Mouse (Mus musculus) lung, postnatal 0 days (tissue): Measurements from ENCODE around the gene Cops7a. TPM values are rescaled to one million over a fixed set of nuclear protein-coding genes. Genes with fewer than 3 reads are reported as not detected.

Source experiments
- ATAC-seq: fragments of 200-750 bp; cut with Nextera tagmentation; 2 replicates; pipeline ENCODE4 v1.8.0; 2017; ENCODE audit warnings: moderate library complexity
- DNase-seq: peaks from one replicate; pipeline ENCODE4 v3.0.0-alpha.2; 2016; ENCODE audit warnings: low spot score
- H3K27ac ChIP-seq: fragments of 300-500 bp; sonication (generic); 2 replicates; pipeline ENCODE4 v1.5.1; 2014; ENCODE audit warnings: antibody characterized with exemption, mild to moderate bottlenecking, low read length, mixed read lengths
- H3K27me3 ChIP-seq: fragments of 300-500 bp; sonication (generic); replicated peaks from 2 replicates; pipeline ENCODE4 v1.6.1; 2014; ENCODE audit warnings: low read length, mixed read lengths; ENCODE audit not compliant: insufficient read depth
- H3K36me3 ChIP-seq: fragments of 300-500 bp; sonication (generic); 2 replicates; pipeline ENCODE4 v1.6.1; 2014; ENCODE audit warnings: low read length, mixed read lengths; ENCODE audit not compliant: insufficient read depth
- H3K4me1 ChIP-seq: fragments of 300-500 bp; sonication (generic); 2 replicates; pipeline ENCODE4 v1.6.1; 2014; ENCODE audit warnings: antibody characterized with exemption, low read depth, low read length, mixed read lengths; ENCODE audit not compliant: insufficient read depth
- H3K4me2 ChIP-seq: fragments of 300-500 bp; sonication (generic); replicated peaks from 2 replicates; pipeline ENCODE4 v1.6.1; 2014; ENCODE audit warnings: low read depth, mild to moderate bottlenecking, low read length, moderate library complexity, mixed read lengths
- H3K4me3 ChIP-seq: fragments of 300-500 bp; sonication (generic); 2 replicates; pipeline ENCODE4 v1.5.1; 2014; ENCODE audit warnings: low read depth, low read length
- H3K9ac ChIP-seq: fragments of 300-500 bp; sonication (generic); replicated peaks from 2 replicates; pipeline ENCODE4 v1.6.1; 2014; ENCODE audit warnings: low read depth, mild to moderate bottlenecking
- H3K9me3 ChIP-seq: fragments of 300-500 bp; sonication (generic); 2 replicates; pipeline ENCODE4 v1.6.1; 2016; ENCODE audit warnings: low read length, mixed read lengths
- CTCF ChIP-seq: IDR thresholded peaks from 2 replicates; pipeline ENCODE4 v1.5.1; 2016; ENCODE audit warnings: antibody characterized with exemption, mild to moderate bottlenecking
- EP300 ChIP-seq: IDR thresholded peaks from 2 replicates; pipeline ENCODE4 v1.6.1; 2016; ENCODE audit warnings: antibody characterized with exemption, mild to moderate bottlenecking, control low read depth
- WGBS: fragments of 180-500 bp; shearing (Covaris S2); extraction: QIAGEN DNeasy Blood & Tissue Kit; methylation state at CpG from one replicate; pipeline ENCODE4 v1.1.7; 2014; 5-methylcytosine and 5-hydroxymethylcytosine counted together
- polyA plus RNA-seq: library from polyadenylated mRNA; unstranded; fragments of >200 nt; fragmentation: Nextera tagmentation; extraction: Ambion mirVana; gene quantifications from 2 replicates; pipeline ENCODE4 v1.2.1, GENCODE M21; 2015

Cops7a gene
- polyA plus RNA-seq, 1 experiment from 2014 or later = 118 TPM

DNA sequence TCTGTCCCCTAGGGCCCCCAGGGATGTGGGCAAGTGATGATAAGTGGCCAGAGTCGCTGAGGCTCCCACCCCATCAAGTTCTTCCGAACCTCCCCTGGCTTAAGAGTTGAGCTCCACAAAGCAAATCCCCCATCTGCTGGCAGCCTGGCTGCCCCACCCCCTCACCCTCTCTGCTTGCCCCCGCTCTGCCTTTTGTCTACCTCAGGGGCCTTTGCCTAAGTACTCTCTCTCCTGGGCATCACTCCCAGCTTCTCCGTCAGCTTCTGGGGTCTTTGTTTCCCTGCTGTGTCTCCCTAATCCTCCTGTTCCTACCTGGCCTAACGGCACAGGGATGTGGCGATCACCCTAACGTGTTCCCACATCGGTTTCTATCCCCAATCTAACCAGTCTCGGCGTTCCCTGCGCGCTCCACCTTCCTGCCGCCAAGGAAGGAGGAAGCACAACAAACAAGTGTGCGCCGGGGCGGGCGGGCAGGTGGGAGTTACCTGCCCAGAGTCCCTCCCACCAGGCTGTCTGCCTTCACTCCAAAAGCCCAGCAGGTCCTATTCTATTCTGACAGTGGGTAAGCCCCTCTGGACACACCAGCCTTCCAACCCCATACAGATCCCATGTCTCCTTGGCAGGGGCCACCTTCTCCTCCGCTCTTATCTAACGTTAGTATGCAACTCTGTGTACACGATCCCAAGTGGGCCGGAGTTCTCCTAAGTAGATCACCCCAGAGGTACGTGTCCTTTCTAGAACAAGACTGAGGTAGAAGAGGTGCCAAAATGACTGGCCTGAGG, 50.0 kb downstream of the Cops7a start:
- no peak for TF ChIP-seq CTCF
- TF ChIP-seq EP300 = no peak
- H3K36me3 ChIP-seq = peaks cover 9% of the 10 kb centered on the region; the same call in 1 of the 2 replicates
- no peaks in the 10 kb centered on the region for H3K27me3 ChIP-seq
- DNase-seq (peak; percentile 53), ATAC-seq (no peak)
- peak overlapping the region; percentile 94 for H3K4me2 ChIP-seq
- peak overlapping the region; percentile 97 for H3K4me3 ChIP-seq
- 21% methylated on average over 22 of the region's 22 CpGs for WGBS
- peaks cover 11% of the 10 kb centered on the region; the same call in 1 of the 2 replicates for H3K4me1 ChIP-seq
- H3K9ac ChIP-seq = peak overlapping the region; percentile 98
- H3K27ac ChIP-seq = peak overlapping the region; percentile 100
- H3K9me3 ChIP-seq = no peaks in the 10 kb centered on the region

DNA sequence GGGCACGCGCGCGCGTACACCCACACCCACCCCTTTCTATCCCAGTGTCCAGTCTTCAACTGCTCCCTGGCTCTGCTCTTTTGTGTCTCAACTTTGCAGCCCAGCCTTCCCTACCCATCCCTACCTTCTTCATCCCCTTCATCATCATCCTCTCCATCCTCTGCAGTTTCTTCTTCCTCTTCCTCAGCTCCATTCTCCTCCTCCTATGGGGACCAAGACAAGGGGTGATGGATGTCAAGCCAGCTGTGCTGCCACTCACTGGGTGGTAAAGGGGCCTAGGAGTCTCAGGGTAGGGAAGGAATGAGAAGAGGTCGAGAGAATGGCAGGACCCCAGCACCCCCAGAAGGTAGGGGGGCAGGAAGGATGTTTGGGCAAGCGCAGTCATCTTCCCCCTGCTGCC, 50.8 kb downstream of the Cops7a start:
- no peak overlapping the region for H3K9ac ChIP-seq
- no peaks in the 10 kb centered on the region for H3K9me3 ChIP-seq
- 0 out of 2 replicates have a peak overlapping the region, but pooled peaks have one; percentile 94 for H3K4me2 ChIP-seq
- H3K27ac ChIP-seq = no peak overlapping the region; the same call in 1 of the 2 replicates
- TF ChIP-seq CTCF = no peak
- TF ChIP-seq EP300 = no peak
- no peak overlapping the region for H3K4me3 ChIP-seq
- H3K4me1 ChIP-seq = peaks cover 14% of the 10 kb centered on the region; the same call in 1 of the 2 replicates
- no peaks in the 10 kb centered on the region for H3K27me3 ChIP-seq
- no peak for ATAC-seq
- WGBS = 85% methylated on average over 7 of the region's 7 CpGs
- DNase-seq = no peak
- peaks cover 9% of the 10 kb centered on the region; the same call in 1 of the 2 replicates for H3K36me3 ChIP-seq

DNA sequence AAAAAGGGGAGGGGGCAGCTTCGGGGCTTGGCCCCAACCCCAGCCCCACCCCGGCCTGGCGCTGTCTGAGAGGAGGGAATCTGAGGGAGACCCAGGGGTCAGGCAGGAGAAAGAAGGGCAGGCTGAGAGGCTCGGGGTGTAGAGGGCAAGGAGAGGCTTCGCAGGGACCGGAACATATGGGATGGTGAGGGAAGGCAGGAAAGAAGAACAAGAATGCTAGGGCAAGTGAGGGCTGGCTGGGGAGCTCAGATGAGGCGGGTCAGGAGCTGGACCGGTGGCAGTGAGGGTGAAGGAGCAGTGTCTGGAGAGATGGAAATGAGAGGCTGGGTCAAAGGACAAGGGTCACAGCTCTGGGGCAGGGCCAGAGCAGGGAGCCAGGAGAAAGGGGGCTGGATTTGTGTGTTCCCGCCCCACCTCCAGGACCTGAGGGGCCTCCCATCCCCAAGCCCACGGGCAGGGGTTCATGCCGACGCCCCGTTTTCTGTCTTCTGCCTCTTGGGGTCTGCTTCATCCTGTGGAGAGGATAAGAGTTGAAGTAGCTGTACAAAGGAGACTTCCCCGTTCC, 51.5 kb downstream of the Cops7a start:
- TF ChIP-seq EP300 (no peak), CTCF (no peak)
- Histone ChIP-seq H3K4me3 (no peak overlapping the region), H3K27me3 (no peaks in the 10 kb centered on the region), H3K36me3 (peaks cover 9% of the 10 kb centered on the region; the same call in 1 of the 2 replicates), H3K4me1 (peaks cover 14% of the 10 kb centered on the region; the same call in 1 of the 2 replicates), H3K27ac (no peak overlapping the region), H3K9ac (no peak overlapping the region), H3K9me3 (no peaks in the 10 kb centered on the region), H3K4me2 (no peak overlapping the region)
- DNase-seq (no peak), ATAC-seq (no peak)
- WGBS = 76% methylated on average over 13 of the region's 14 CpGs

DNA sequence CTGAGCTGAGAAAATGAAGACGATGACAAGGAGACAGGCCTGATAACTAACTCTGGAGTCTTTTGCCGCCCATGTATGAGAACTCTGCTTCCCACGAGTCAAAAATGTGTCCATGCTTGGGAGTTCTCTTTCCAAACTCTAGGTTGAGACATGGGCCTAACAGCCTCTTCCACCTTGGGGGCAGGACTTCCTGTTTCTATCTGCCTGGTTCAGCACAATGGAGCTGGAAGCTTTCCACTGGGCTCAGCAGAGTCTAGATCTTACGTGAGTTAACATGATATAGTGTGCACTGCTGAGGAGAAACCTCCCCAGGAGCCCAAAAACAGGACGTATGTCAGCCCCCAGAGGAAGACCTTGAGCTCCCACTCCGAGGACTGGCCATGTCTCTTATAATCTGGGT, 52.1 kb downstream of the Cops7a start:
- no peak for ATAC-seq
- Histone ChIP-seq H3K27me3 (no peaks in the 10 kb centered on the region), H3K4me3 (no peak overlapping the region), H3K9ac (no peak overlapping the region), H3K27ac (no peak overlapping the region), H3K36me3 (peaks cover 9% of the 10 kb centered on the region; the same call in 1 of the 2 replicates), H3K4me2 (no peak overlapping the region), H3K4me1 (peaks cover 14% of the 10 kb centered on the region; the same call in 1 of the 2 replicates), H3K9me3 (no peaks in the 10 kb centered on the region)
- no peak for DNase-seq
- TF ChIP-seq EP300 = no peak
- TF ChIP-seq CTCF = no peak
- 55% methylated on average over 6 of the region's 6 CpGs for WGBS

DNA sequence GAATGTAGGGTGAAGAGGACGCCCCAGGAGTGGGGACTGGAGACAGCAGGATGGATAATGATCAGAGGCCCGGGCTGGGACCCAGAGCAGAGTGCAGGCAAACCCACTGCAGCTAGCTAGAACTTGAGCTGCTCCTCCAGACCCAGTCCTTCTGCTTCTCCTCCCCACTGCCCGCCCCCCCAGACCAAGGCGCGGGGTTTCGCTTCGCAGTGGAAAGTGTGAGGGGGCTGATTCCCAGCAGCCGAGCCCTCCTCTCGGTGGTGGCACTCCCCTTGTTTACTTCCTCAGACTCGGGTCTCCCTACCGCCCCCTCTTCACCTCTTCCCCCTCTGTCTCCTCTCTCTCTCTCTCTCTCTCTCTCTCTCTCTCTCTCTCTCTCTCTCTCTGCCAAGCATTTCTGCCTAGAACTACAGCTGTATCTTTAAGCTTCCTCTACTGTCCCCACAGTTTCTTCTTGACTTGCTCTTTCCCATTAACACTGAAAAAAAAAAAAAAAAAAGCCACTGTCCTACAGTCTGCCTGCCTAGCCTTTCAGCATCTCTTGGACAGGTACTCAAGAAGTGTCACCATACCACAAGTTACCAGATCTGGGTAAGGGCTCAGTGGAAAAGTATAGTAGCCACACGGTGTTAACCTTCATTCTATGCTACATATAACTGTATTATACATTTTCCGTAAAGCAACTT, 53.7 kb downstream of the Cops7a start, which contains the start of gene Lag3:
Gene Lag3 (minus strand): TSS at position 173 of the 686 bp plus-strand sequence.
- peaks cover 14% of the 10 kb centered on the region; the same call in 1 of the 2 replicates for H3K4me1 ChIP-seq

DNA sequence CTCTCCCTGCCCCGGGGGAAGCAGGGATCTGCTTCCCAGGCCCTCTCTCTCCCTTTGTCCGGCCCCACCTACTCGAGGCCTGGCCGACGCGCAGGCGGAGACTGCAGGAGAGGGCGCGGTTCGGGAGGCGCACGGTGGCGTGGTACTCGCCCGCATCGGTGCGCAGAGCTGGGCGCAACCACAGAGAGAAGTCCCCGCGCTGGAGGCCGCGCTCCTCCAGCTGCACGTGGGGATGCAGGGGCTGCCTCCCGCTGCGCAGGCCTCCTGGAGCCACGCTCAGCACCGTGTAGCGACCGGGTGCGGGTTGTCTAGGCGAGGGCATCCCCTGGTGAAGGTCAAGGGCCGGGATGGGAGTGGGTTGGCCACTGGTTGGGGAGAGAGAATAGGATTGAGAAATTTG, 55.3 kb downstream of the Cops7a start:
- no peak for ATAC-seq
- DNase-seq = no peak
- no peak overlapping the region for H3K4me3 ChIP-seq

More for the DNA sequence above, 53.7 kb downstream of the Cops7a start, which contains the start of gene Lag3:
- H3K4me3 ChIP-seq = no peak within 1 kb of the TSS
- H3K36me3 ChIP-seq = peaks cover 9% of the 10 kb centered on the region; the same call in 1 of the 2 replicates
- no peaks in the 10 kb centered on the region for H3K9me3 ChIP-seq
- no peak within 1 kb of the TSS for H3K27ac ChIP-seq
- H3K9ac ChIP-seq = no peak within 1 kb of the TSS
- no peak for TF ChIP-seq CTCF
- TF ChIP-seq EP300 = no peak
- no peak within 1 kb of the TSS for H3K4me2 ChIP-seq
- no peak for DNase-seq
- 0 out of 2 replicates have a peak, but pooled peaks have one; percentile 8 for ATAC-seq
- WGBS = 17% methylated on average over 12 of the region's 13 CpGs
- H3K27me3 ChIP-seq = no peaks in the 10 kb centered on the region

More for the DNA sequence above, 55.3 kb downstream of the Cops7a start:
- Histone ChIP-seq H3K4me2 (no peak overlapping the region; the same call in 1 of the 2 replicates), H3K27ac (no peak overlapping the region), H3K9me3 (no peaks in the 10 kb centered on the region), H3K4me1 (peaks cover 5% of the 10 kb centered on the region; the same call in 1 of the 2 replicates), H3K9ac (no peak overlapping the region), H3K36me3 (peaks cover 9% of the 10 kb centered on the region; the same call in 1 of the 2 replicates), H3K27me3 (no peaks in the 10 kb centered on the region)
- TF ChIP-seq CTCF (no peak), EP300 (no peak)
- WGBS = 13% methylated on average over 25 of the region's 32 CpGs

Other genes with a start within 250 kb of the Cops7a start
- 24.0 and 27.8 TPM in 2 replicates for gene Ptpn6, start 226.8 kb downstream of the Cops7a start, polyA plus RNA-seq
- 332 and 367 TPM in 2 replicates for gene Grcc10, start 224.2 kb downstream of the Cops7a start, polyA plus RNA-seq
- gene Gm45234, start 209.5 kb downstream of the Cops7a start, polyA plus RNA-seq = not detected in 2 replicates
- 9.6 and 11.2 TPM in 2 replicates for gene Atn1, start 209.0 kb downstream of the Cops7a start, polyA plus RNA-seq
- gene Eno2, start 195.9 kb downstream of the Cops7a start, polyA plus RNA-seq = 1.2 and 1.5 TPM in 2 replicates
- gene Lrrc23, start 185.8 kb downstream of the Cops7a start, polyA plus RNA-seq = 26.7 and 34.0 TPM in 2 replicates
- 27.6 and 33.7 TPM in 2 replicates for gene Spsb2, start 156.9 kb downstream of the Cops7a start, polyA plus RNA-seq
- 186 and 187 TPM in 2 replicates for gene Tpi1, start 151.2 kb downstream of the Cops7a start, polyA plus RNA-seq
- gene Usp5, start 136.1 kb downstream of the Cops7a start, polyA plus RNA-seq = 53.6 and 54.3 TPM in 2 replicates
- gene Cdca3, start 136.0 kb downstream of the Cops7a start, polyA plus RNA-seq = 8.2 and 11.8 TPM in 2 replicates
- gene Gnb3, start 125.3 kb downstream of the Cops7a start, polyA plus RNA-seq = 0.24 and 0.26 TPM in 2 replicates
- gene P3h3, start 107.8 kb downstream of the Cops7a start, polyA plus RNA-seq = 8.4 and 9.3 TPM in 2 replicates
- 0.20 and 0.26 TPM in 2 replicates for gene Gpr162, start 101.6 kb downstream of the Cops7a start, polyA plus RNA-seq
- 0.07 and 0.10 TPM in 2 replicates for gene Cd4, start 77.3 kb downstream of the Cops7a start, polyA plus RNA-seq
- gene Lag3, start 53.8 kb downstream of the Cops7a start, polyA plus RNA-seq = 2.3 TPM in 2 replicates
- gene Ptms, start 45.4 kb downstream of the Cops7a start, polyA plus RNA-seq = 533 and 563 TPM in 2 replicates
- 289 and 300 TPM in 2 replicates for gene Mlf2, start 34.2 kb downstream of the Cops7a start, polyA plus RNA-seq
- 0.29 and 0.35 TPM in 2 replicates for gene Pianp, start 31.2 kb upstream of the Cops7a start, polyA plus RNA-seq
- 8.6 and 9.9 TPM in 2 replicates for gene Zfp384, start 43.6 kb upstream of the Cops7a start, polyA plus RNA-seq
- 100 and 104 TPM in 2 replicates for gene Ing4, start 74.2 kb upstream of the Cops7a start, polyA plus RNA-seq
- gene Acrbp, start 84.2 kb upstream of the Cops7a start, polyA plus RNA-seq = 4.1 and 4.4 TPM in 2 replicates
- 0.19 and 0.44 TPM in 2 replicates for gene Lpar5, start 102.4 kb upstream of the Cops7a start, polyA plus RNA-seq
- gene Chd4, start 130.4 kb upstream of the Cops7a start, polyA plus RNA-seq = 53.5 and 59.8 TPM in 2 replicates
- 16.9 and 17.7 TPM in 2 replicates for gene Nop2, start 166.4 kb upstream of the Cops7a start, polyA plus RNA-seq
- 7.1 and 8.3 TPM in 2 replicates for gene Iffo1, start 179.7 kb upstream of the Cops7a start, polyA plus RNA-seq
- gene Gapdh, start 200.9 kb upstream of the Cops7a start, polyA plus RNA-seq = 381 and 429 TPM in 2 replicates
- gene Ncapd2, start 226.2 kb upstream of the Cops7a start, polyA plus RNA-seq = 5.9 and 7.9 TPM in 2 replicates
- gene Mrpl51, start 226.3 kb upstream of the Cops7a start, polyA plus RNA-seq = 151 and 154 TPM in 2 replicates